ENCODE assay signal across 8 mouse cellular contexts in the genomic region with DNA sequence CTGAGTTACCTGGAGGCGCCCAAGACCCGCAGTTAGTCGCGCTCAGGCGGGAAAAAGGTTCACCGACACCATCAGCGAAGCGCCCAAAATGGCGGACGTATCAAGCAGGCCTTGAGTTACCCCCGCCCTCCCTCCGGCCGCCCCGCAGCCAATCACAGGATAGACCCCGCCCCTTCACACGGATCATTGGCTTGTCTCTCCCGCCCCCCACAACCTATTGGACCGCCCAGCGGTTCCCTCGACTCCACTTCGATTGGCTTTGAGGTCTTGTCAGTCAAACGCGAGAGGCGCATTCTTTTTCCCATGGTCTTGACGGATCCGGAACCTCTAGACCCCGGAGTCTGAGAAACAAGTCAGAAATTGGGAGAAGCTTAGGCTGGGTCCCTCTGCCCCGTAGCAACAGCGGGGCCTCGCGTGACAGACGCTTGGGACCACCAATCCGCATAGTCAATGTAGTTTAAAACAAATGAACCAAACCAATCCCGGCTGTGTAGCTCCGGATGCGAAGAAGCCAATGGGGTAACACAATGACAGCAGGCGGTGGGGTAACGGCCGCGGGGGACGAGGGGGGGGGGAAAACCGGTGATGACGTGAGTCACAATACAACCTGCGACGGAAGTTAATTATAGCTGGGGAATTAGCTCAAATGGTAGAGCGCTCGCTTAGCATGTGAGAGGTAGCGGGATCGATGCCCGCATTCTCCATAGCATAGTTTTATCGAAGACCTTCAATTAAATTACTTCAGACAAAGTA. TPM values are rescaled to one million over a fixed set of nuclear protein-coding genes. Genes with fewer than 3 reads are reported as not detected.
A peak's percentile ranks its signal among the peaks of the same experiment; 100 is the strongest.
DNase-seq lines count a peak whose midpoint lies in the region; ATAC-seq and TF ChIP-seq lines count a peak whose summit lies in the region.

A gene (minus strand): TSS at position 118 of the 753 bp plus-strand sequence.

- H3K79me2 ChIP-seq in C2C12 (ENCODE audit: control insufficient read depth, insufficient read depth) = peaks cover 47% of the 10 kb centered on the region
- H3K79me2 ChIP-seq in liver, adult 2 months (ENCODE audit: control insufficient read depth, insufficient read depth, low read length) = peaks cover 20% of the 10 kb centered on the region; the same call in 1 of the 2 replicates
- H3K79me2 ChIP-seq in myocyte (ENCODE audit: control insufficient read depth, insufficient read depth) = peaks cover 44% of the 10 kb centered on the region

- H3K79me3 ChIP-seq in C2C12 (ENCODE audit: low read depth) = peaks cover 43% of the 10 kb centered on the region

- H3ac ChIP-seq in C2C12 (ENCODE audit: control insufficient read depth, insufficient read length, low read depth) (peak within 1 kb of the TSS; percentile 89), myocyte (ENCODE audit: control insufficient read depth, insufficient read length) (peak within 1 kb of the TSS; percentile 87)

- ATAC-seq in heart, embryonic 11.5 days (replicated peaks; ENCODE audit: insufficient number of reproducible peaks, low FRiP score, low TSS enrichment) = peak; percentile 99
- peak; percentile 98 for ATAC-seq in kidney, embryonic 16.5 days (ENCODE audit: low FRiP score, low TSS enrichment)

- DNase-seq in brain, embryonic 14.5 days (ENCODE audit: low read depth) = peak; percentile 100
- DNase-seq in liver, adult 2 months (ENCODE audit: extremely low read depth, low read depth, low spot score) = peak; percentile 94
- DNase-seq in splenic B cell, adult 2 months (ENCODE audit: low read depth, low spot score) = peak; percentile 98

- H3K36me3 ChIP-seq in C2C12 (ENCODE audit: control insufficient read depth, insufficient read depth) (peaks cover 6% of the 10 kb centered on the region), myocyte (ENCODE audit: control insufficient read depth, insufficient read depth) (no peaks in the 10 kb centered on the region)
- H3K36me3 ChIP-seq in erythroblast, embryonic 14.5 days (ENCODE audit: control insufficient read depth) = peaks cover 9% of the 10 kb centered on the region
- no peaks in the 10 kb centered on the region for H3K36me3 ChIP-seq in heart, embryonic 11.5 days (ENCODE audit: control insufficient read depth, insufficient read depth, low read length)
- no peaks in the 10 kb centered on the region for H3K36me3 ChIP-seq in kidney, embryonic 16.5 days (ENCODE audit: insufficient read depth, low read length)
- H3K36me3 ChIP-seq in liver, adult 2 months (ENCODE audit: control insufficient read depth, insufficient read depth, low read length) = no peaks in the 10 kb centered on the region
- 0 out of 2 replicates have a peak, but pooled peaks cover 2% of the 10 kb centered on the region for H3K36me3 ChIP-seq in splenic B cell, adult 2 months (ENCODE audit: control insufficient read depth, insufficient read depth, low read length, poor library complexity, severe bottlenecking)

- no peak for TF ChIP-seq CTCF in C2C12 (IDR thresholded peaks at IDR 0.05; ENCODE audit: control insufficient read depth, insufficient read depth, insufficient read length)
- TF ChIP-seq CTCF in brain, embryonic 14.5 days (IDR thresholded peaks at IDR 0.05; ENCODE audit: borderline replicate concordance, extremely low read depth, insufficient read depth, insufficient read length) = no peak
- TF ChIP-seq CTCF in liver, adult 2 months (IDR thresholded peaks at IDR 0.05; ENCODE audit: low read depth, low read length) = no peak

- no peaks in the 10 kb centered on the region for H3K27me3 ChIP-seq in C2C12 (ENCODE audit: control insufficient read depth, insufficient read depth, insufficient read length)
- no peaks in the 10 kb centered on the region for H3K27me3 ChIP-seq in erythroblast, embryonic 14.5 days (ENCODE audit: control insufficient read depth)
- H3K27me3 ChIP-seq in heart, embryonic 11.5 days (ENCODE audit: control insufficient read depth, insufficient read depth, low read length) = no peaks in the 10 kb centered on the region
- no peaks in the 10 kb centered on the region for H3K27me3 ChIP-seq in kidney, embryonic 16.5 days (ENCODE audit: insufficient read depth, low read length)
- no peaks in the 10 kb centered on the region for H3K27me3 ChIP-seq in liver, adult 2 months (ENCODE audit: control insufficient read depth, insufficient read depth, low read length)
- no peaks in the 10 kb centered on the region for H3K27me3 ChIP-seq in myocyte (ENCODE audit: control insufficient read depth, insufficient read depth, insufficient read length)
- no peaks in the 10 kb centered on the region for H3K27me3 ChIP-seq in splenic B cell, adult 2 months (ENCODE audit: control insufficient read depth, insufficient read depth, low read length, poor library complexity, severe bottlenecking)

- no peaks in the 10 kb centered on the region for H3K9me3 ChIP-seq in erythroblast, embryonic 14.5 days (ENCODE audit: control insufficient read depth, low read length)
- H3K9me3 ChIP-seq in heart, embryonic 11.5 days (replicated peaks; ENCODE audit: control insufficient read depth, low read length) = no peaks in the 10 kb centered on the region
- no peaks in the 10 kb centered on the region for H3K9me3 ChIP-seq in kidney, embryonic 16.5 days (ENCODE audit: low read length)

- H3K4me3 ChIP-seq in C2C12 (ENCODE audit: insufficient read depth, poor library complexity, severe bottlenecking) (peak within 1 kb of the TSS; percentile 74), myocyte (peak within 1 kb of the TSS; percentile 83)
- H3K4me3 ChIP-seq in erythroblast, embryonic 14.5 days (replicated peaks) = peak within 1 kb of the TSS; percentile 99
- peak within 1 kb of the TSS; percentile 99 for H3K4me3 ChIP-seq in heart, embryonic 11.5 days (ENCODE audit: low read depth, low read length)
- peak within 1 kb of the TSS; percentile 89 for H3K4me3 ChIP-seq in kidney, embryonic 16.5 days (ENCODE audit: low read length)
- peak within 1 kb of the TSS; percentile 89 for H3K4me3 ChIP-seq in liver, adult 2 months (ENCODE audit: insufficient read depth, low read depth, low read length)

- WGBS in heart, embryonic 11.5 days (ENCODE audit: insufficient replicate concordance) = under 1% methylated on average over 50 of the region's 51 CpGs
- WGBS in kidney, embryonic 16.5 days = under 1% methylated on average over 40 of the region's 51 CpGs
- under 1% methylated on average over 51 of the region's 51 CpGs for WGBS in liver, adult 2 months

- peak within 1 kb of the TSS; percentile 93 for H3K9ac ChIP-seq in heart, embryonic 11.5 days (ENCODE audit: low read depth, low read length)
- peak within 1 kb of the TSS; percentile 96 for H3K9ac ChIP-seq in kidney, embryonic 16.5 days (replicated peaks; ENCODE audit: low read length)
- peak within 1 kb of the TSS; percentile 96 for H3K9ac ChIP-seq in liver, adult 2 months (ENCODE audit: low read depth, low read length)

- H3K4me2 ChIP-seq in heart, embryonic 11.5 days = peak within 1 kb of the TSS; percentile 76
- H3K4me2 ChIP-seq in kidney, embryonic 16.5 days (replicated peaks; ENCODE audit: low read depth, low read length) = peak within 1 kb of the TSS; percentile 64
- peak within 1 kb of the TSS; percentile 92 for H3K4me2 ChIP-seq in myocyte (ENCODE audit: low read depth)

- peaks cover 47% of the 10 kb centered on the region for H3K4me1 ChIP-seq in erythroblast, embryonic 14.5 days (ENCODE audit: control insufficient read depth)
- H3K4me1 ChIP-seq in heart, embryonic 11.5 days (ENCODE audit: control insufficient read depth, insufficient read depth, low read length) = peaks cover 26% of the 10 kb centered on the region
- peaks cover 23% of the 10 kb centered on the region for H3K4me1 ChIP-seq in kidney, embryonic 16.5 days (ENCODE audit: insufficient read depth, low read length)
- peaks cover 10% of the 10 kb centered on the region; the same call in 1 of the 2 replicates for H3K4me1 ChIP-seq in liver, adult 2 months (ENCODE audit: control insufficient read depth, insufficient read depth, low read length)

- TF ChIP-seq POLR2A in brain, embryonic 14.5 days (IDR thresholded peaks at IDR 0.05; ENCODE audit: borderline replicate concordance, extremely low read depth, insufficient read depth, insufficient read length, poor library complexity, severe bottlenecking) = peak; percentile 52; the same call in 1 of the 2 replicates
- peak; percentile 75 for TF ChIP-seq POLR2A in liver, adult 2 months (IDR thresholded peaks at IDR 0.05; ENCODE audit: extremely low read depth, insufficient read depth, low read length)
- TF ChIP-seq POLR2A in myocyte (IDR thresholded peaks at IDR 0.05; ENCODE audit: insufficient read length, low read depth) = peak; percentile 83

- H3K27ac ChIP-seq in heart, embryonic 11.5 days (ENCODE audit: low read depth, low read length) = peak within 1 kb of the TSS; percentile 94
- peak within 1 kb of the TSS; percentile 92 for H3K27ac ChIP-seq in kidney, embryonic 16.5 days (ENCODE audit: low read length)
- H3K27ac ChIP-seq in liver, adult 2 months (replicated peaks; ENCODE audit: insufficient read depth, low read depth, low read length) = peak within 1 kb of the TSS; percentile 96

TF ChIP-seq in C2C12, 6 proteins besides CTCF, POLR2A, EP300 and RAD21:
- TF ChIP-seq MYOD1 (IDR thresholded peaks at IDR 0.05; ENCODE audit: control insufficient read depth, insufficient read length, low read depth) (no peak), MAX (IDR thresholded peaks at IDR 0.05) (peak; percentile 2), USF1 (IDR thresholded peaks at IDR 0.05; ENCODE audit: low read depth) (no peak)

TF ChIP-seq in myocyte, 11 proteins besides CTCF, POLR2A, EP300 and RAD21:
- no peak for TF ChIP-seq SRF (IDR thresholded peaks at IDR 0.05; ENCODE audit: control insufficient read depth, insufficient read length, low read depth)
- peak; percentile 84 for TF ChIP-seq POLR2AphosphoS2 (IDR thresholded peaks at IDR 0.05; ENCODE audit: insufficient read length, low read depth)

RNA-seq across cellular contexts. Expression of the gene that starts here (rescaled TPM):
- 18.1 TPM for polyA plus RNA-seq in C2C12 (2012; fragmentation: generic; extraction: Trizol)
- polyA plus RNA-seq in brain, embryonic 14.5 days (2012; rRNA removed) = 104 and 118 TPM in 2 replicates
- polyA plus RNA-seq in erythroblast, embryonic 14.5 days (2012) = 6.2 and 7.3 TPM in 2 replicates
- 57.9 and 63.6 TPM in 2 replicates for polyA plus RNA-seq in heart, embryonic 11.5 days (2014; fragmentation: Nextera tagmentation; extraction: Ambion mirVana)
- polyA plus RNA-seq in kidney, embryonic 16.5 days (2015; fragmentation: Nextera tagmentation; extraction: Ambion mirVana) = 67.7 and 68.7 TPM in 2 replicates
- total RNA-seq in liver, adult 2 months (2014; rRNA removed) = 57.5 and 63.7 TPM in 2 replicates
- 24.7 and 27.7 TPM in 2 replicates for polyA plus RNA-seq in liver, adult 2 months (2012; rRNA removed)
- polyA plus RNA-seq in myocyte (2012; fragmentation: generic; extraction: Trizol) = 20.2 TPM

Comparison
In these comparisons a context has a peak if more than half of its experiments do, and no peak if none do; other contexts are left out.
1. Peak in every context shown above with its lines: DNase-seq, ATAC-seq, H3K4me3 ChIP-seq and H3K27ac ChIP-seq.